Mouse (Mus musculus) CH12.LX (cell line): ENCODE measurements at regions not wholly inside any gene's neighbourhood (a gene's known extent, or its start where the extent isn't known, plus 50 kb on each side); places are given as distances from the start of the nearest gene placed in this dataset.
A peak's percentile ranks its signal among the peaks of the same experiment; 100 is the strongest.

Experiments
- DNase-seq: peaks from one replicate; pipeline ENCODE4 v3.0.0-alpha.2; 2013; ENCODE audit errors: extremely low read depth
- H3K27ac ChIP-seq: 2 replicates; pipeline ENCODE4 v1.5.1; 2012; ENCODE audit warnings: low read depth, mild to moderate bottlenecking, control low read depth, moderate library complexity; ENCODE audit not compliant: insufficient read depth
- H3K27me3 ChIP-seq: replicated peaks from 2 replicates; pipeline ENCODE3; 2012; ENCODE audit warnings: inconsistent platforms
- H3K36me3 ChIP-seq, 2 experiments: replicated peaks in 1 of 2; 2 replicates each; pipeline versions ENCODE3 to v1.6.1; 2012; ENCODE audit warnings: inconsistent platforms in 1 of 2, low read length in 1 of 2, mild to moderate bottlenecking in 1 of 2, mixed read lengths in 1 of 2, moderate library complexity in 1 of 2; ENCODE audit not compliant: control insufficient read depth in 1 of 2, insufficient read depth in 1 of 2
- H3K4me1 ChIP-seq, 2 experiments: 2 replicates each; pipeline ENCODE4 v1.6.1; 2012; ENCODE audit warnings: inconsistent platforms in 1 of 2, moderate library complexity in 1 of 2; ENCODE audit not compliant: insufficient read depth in 2 of 2, control insufficient read depth in 1 of 2
- H3K4me2 ChIP-seq: 2 replicates; pipeline ENCODE4 v1.6.1; 2012; ENCODE audit warnings: low read depth, mild to moderate bottlenecking, control low read depth; ENCODE audit not compliant: poor library complexity, insufficient read depth, severe bottlenecking
- H3K4me3 ChIP-seq, 3 experiments: fragments of 150-350 bp in 1 of 3; sonication (generic) in 1 of 3; replicated peaks in 1 of 3; 2 replicates each; pipeline versions ENCODE3 to v1.5.1; 2011 to 2012; ENCODE audit warnings: low read depth in 2 of 3, low read length in 2 of 3, mild to moderate bottlenecking in 2 of 3, moderate library complexity in 2 of 3, control low read depth in 1 of 3, improper control_type of control experiment in 1 of 3, inconsistent platforms in 1 of 3, mixed read lengths in 1 of 3; ENCODE audit not compliant: poor library complexity in 1 of 3
- H3K79me2 ChIP-seq: replicated peaks from 2 replicates; pipeline ENCODE4 v1.6.1; 2012; ENCODE audit warnings: mild to moderate bottlenecking, moderate library complexity; ENCODE audit not compliant: control insufficient read depth, poor library complexity, insufficient read depth, severe bottlenecking; ENCODE audit errors: extremely low read depth
- H3K9ac ChIP-seq: 2 replicates; pipeline ENCODE4 v1.6.1; 2012; ENCODE audit warnings: low read depth, mild to moderate bottlenecking, control low read depth, moderate library complexity; ENCODE audit not compliant: insufficient read depth
- H3K9me3 ChIP-seq: replicated peaks from 2 replicates; pipeline ENCODE3; 2012; ENCODE audit warnings: low read length, inconsistent platforms, mixed read lengths
- BHLHE40 ChIP-seq: IDR thresholded peaks from 2 replicates; pipeline ENCODE4 v1.6.1; 2011; ENCODE audit warnings: mild to moderate bottlenecking, low read depth, low read length, improper control_type of control experiment
- CHD1 ChIP-seq: IDR thresholded peaks from 2 replicates; pipeline ENCODE4 v1.6.1; 2012; ENCODE audit warnings: low read depth, low read length, improper control_type of control experiment, inconsistent platforms
- CHD2 ChIP-seq: IDR thresholded peaks from 2 replicates; pipeline ENCODE4 v1.6.1; 2011; ENCODE audit warnings: low read length, improper control_type of control experiment
- E2F4 ChIP-seq: IDR thresholded peaks from 2 replicates; pipeline ENCODE4 v1.6.1; 2011; ENCODE audit warnings: low read depth, low read length, improper control_type of control experiment; ENCODE audit not compliant: insufficient replicate concordance
- ELF1 ChIP-seq: IDR thresholded peaks from 2 replicates; pipeline ENCODE4 v1.6.1; 2014; ENCODE audit warnings: low read depth, mild to moderate bottlenecking, inconsistent platforms, low read length, improper control_type of control experiment
- EP300 ChIP-seq: IDR thresholded peaks from 2 replicates; pipeline ENCODE4 v1.6.1; 2011; ENCODE audit warnings: low read length, improper control_type of control experiment
- GABPA ChIP-seq: IDR thresholded peaks from 2 replicates; pipeline ENCODE4 v1.6.1; 2012; ENCODE audit warnings: low read depth, low read length, improper control_type of control experiment, inconsistent platforms; ENCODE audit not compliant: insufficient replicate concordance
- IRF4 ChIP-seq: IDR thresholded peaks from 2 replicates; pipeline ENCODE4 v1.6.1; 2014; ENCODE audit warnings: low read depth, mild to moderate bottlenecking, inconsistent platforms, low read length, improper control_type of control experiment
- MXI1 ChIP-seq: IDR thresholded peaks from 2 replicates; pipeline ENCODE4 v1.6.1; 2011; ENCODE audit warnings: mild to moderate bottlenecking, low read depth, low read length, improper control_type of control experiment
- MYC ChIP-seq: IDR thresholded peaks from 2 replicates; pipeline ENCODE4 v1.6.1; 2011; ENCODE audit warnings: low read depth, mild to moderate bottlenecking, improper control_type of control experiment, low read length
- NELFE ChIP-seq: IDR thresholded peaks from 2 replicates; pipeline ENCODE4 v1.6.1; 2011; ENCODE audit warnings: low read depth, low read length, improper control_type of control experiment
- RAD21 ChIP-seq: IDR thresholded peaks from 2 replicates; pipeline ENCODE4 v1.6.1; 2011; ENCODE audit warnings: low read depth, mild to moderate bottlenecking, low read length, improper control_type of control experiment, moderate library complexity
- SMC3 ChIP-seq: IDR thresholded peaks from 2 replicates; pipeline ENCODE4 v1.6.1; 2011; ENCODE audit warnings: low read depth, low read length, improper control_type of control experiment
- UBTF ChIP-seq: IDR thresholded peaks from 2 replicates; pipeline ENCODE4 v1.6.1; 2012; ENCODE audit warnings: low read depth, mild to moderate bottlenecking, inconsistent platforms, low read length, improper control_type of control experiment, moderate library complexity
- ZC3H11A ChIP-seq: IDR thresholded peaks from 2 replicates; pipeline ENCODE4 v1.6.1; 2012; ENCODE audit warnings: low read depth, mild to moderate bottlenecking, inconsistent platforms, low read length, improper control_type of control experiment
- dilution Hi-C: fragments of 300-500 bp; cut with MboI; formaldehyde crosslinking; loops from 2 replicates; pipeline ENCODE4 v1.14.3; 2020; ENCODE audit warnings: low sequenced_read_pairs; ENCODE audit not compliant: extremely low pct_unique_long_range_greater_than_20kb, extremely low pct_ligation_motif_present
- in situ Hi-C: fragments of 300-500 bp; cut with MboI; formaldehyde crosslinking; loops from 3 replicates; pipeline ENCODE4 v1.14.3; 2019; ENCODE audit warnings: low sequenced_read_pairs, low pct_ligation_motif_present, low pct_unique_long_range_greater_than_20kb, mixed read lengths

DNA sequence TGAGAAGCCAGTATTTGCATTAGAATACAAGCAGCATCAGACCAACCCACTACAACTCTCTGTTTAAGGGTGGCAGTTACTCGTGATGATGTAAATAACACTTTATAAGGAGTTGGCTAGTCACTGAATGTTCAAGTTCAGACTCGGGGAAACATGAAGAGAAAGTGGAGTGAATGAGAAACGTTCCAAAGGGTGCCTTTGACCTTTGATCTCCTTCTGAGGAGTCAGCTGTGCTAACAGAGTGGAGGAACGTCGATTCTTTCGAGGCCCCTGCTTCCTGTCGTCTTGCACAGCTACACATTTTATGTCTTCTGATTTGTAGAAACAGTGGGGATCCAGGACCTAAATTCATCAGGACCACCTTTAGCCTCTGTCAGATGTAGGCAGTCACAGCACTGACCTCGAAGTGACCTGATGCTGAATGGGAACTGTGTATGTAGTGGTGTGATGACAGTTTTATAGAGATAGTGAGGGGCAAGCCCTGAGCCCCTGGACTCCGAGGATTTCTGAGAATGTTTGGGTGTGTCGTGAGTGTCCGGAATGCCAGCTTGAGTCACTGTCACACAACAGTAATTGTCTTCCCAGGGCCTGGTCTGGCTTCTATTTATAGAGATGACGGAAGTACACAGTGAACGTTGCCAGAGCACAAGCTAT is 134.2 kb upstream of the Arg1 start:
- in situ Hi-C loops, result no loop called here

DNA sequence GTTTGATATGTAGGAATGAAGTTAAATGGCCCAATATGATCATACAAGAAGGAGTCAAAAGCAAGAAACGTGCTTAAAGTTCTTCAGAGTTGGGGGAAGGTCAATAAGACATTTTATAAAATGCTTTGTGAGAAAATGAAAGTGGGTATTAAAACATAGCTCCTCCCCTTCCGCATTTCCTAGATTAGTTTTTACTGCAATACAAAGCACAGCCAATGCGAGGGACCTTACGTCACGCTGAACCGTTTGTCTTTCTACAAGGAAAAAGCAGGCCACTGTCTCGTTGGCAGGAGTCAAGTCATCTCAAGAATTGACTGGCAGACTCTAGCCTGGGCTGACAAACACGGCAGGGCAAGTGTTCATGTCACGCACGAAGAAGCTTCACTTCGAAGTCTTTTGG is 131.4 kb upstream of the Arg1 start:
- peak; percentile 20 for DNase-seq
- H3K36me3 ChIP-seq, result no peaks in the 10 kb centered on the region
- no peak overlapping the region for H3K9ac ChIP-seq
- TF ChIP-seq ELF1 (0 out of 2 replicates have a peak, but pooled peaks have one; percentile 45), IRF4 (peak; percentile 71; the same call in 1 of the 2 replicates), NELFE (no peak), ZC3H11A (no peak), RAD21 (no peak), BHLHE40 (0 out of 2 replicates have a peak, but pooled peaks have one; percentile 18), MXI1 (no peak)
- dilution Hi-C loops, result no loop called here
- no peak overlapping the region for H3K27ac ChIP-seq
- peaks cover 6 to 7% of the 10 kb centered on the region in 2 experiments for H3K4me1 ChIP-seq
- in situ Hi-C loops, result no loop called here
- H3K9me3 ChIP-seq, result no peaks in the 10 kb centered on the region
- no peak overlapping the region for H3K4me3 ChIP-seq
- peak overlapping the region; percentile 19; the same call in 1 of the 2 replicates for H3K4me2 ChIP-seq
- H3K27me3 ChIP-seq, result no peaks in the 10 kb centered on the region
- H3K79me2 ChIP-seq, result no peaks in the 10 kb centered on the region

More for the DNA sequence above, 134.2 kb upstream of the Arg1 start:
- dilution Hi-C loops, result no loop called here
- TF ChIP-seq SMC3 (no peak), GABPA (no peak), CHD2 (no peak), CHD1 (no peak), UBTF (no peak), EP300 (no peak), MYC (no peak), E2F4 (no peak)
- H3K27ac ChIP-seq, result no peak overlapping the region
- no peaks in the 10 kb centered on the region for H3K9me3 ChIP-seq
- DNase-seq, result no peak
- H3K36me3 ChIP-seq, result no peaks in the 10 kb centered on the region
- H3K4me2 ChIP-seq, result no peak overlapping the region
- no peaks in the 10 kb centered on the region for H3K27me3 ChIP-seq
- no peak overlapping the region for H3K9ac ChIP-seq
- no peak overlapping the region for H3K4me3 ChIP-seq
- peaks cover 12 to 14% of the 10 kb centered on the region in 2 experiments for H3K4me1 ChIP-seq
- no peaks in the 10 kb centered on the region for H3K79me2 ChIP-seq
